23 mouse cellular contexts compared by ENCODE assay signal in genomic region chr13:89812169-89812568, GRCm38 (mm10).
"Had no signal": no experiment of that assay in that cellular context is flagged by ENCODE, and none has a peak within 500 bp of the region (broad histone marks: within the 10 kb centered on the region; RNA-seq: fewer than 3 reads in every experiment).

No protein-coding gene starts in this region.

- H3K36me3 ChIP-seq: heart, embryonic 13.5 days; heart, embryonic 15.5 days; hindbrain, embryonic 13.5 days; hindbrain, embryonic 15.5 days; limb, embryonic 13.5 days; limb, embryonic 15.5 days had no signal

- H3K9ac ChIP-seq: heart, embryonic 13.5 days; heart, embryonic 15.5 days; hindbrain, embryonic 13.5 days; hindbrain, embryonic 15.5 days; limb, embryonic 13.5 days; limb, embryonic 15.5 days had no signal

- H3K4me1 ChIP-seq: heart, embryonic 13.5 days; heart, embryonic 15.5 days; hindbrain, embryonic 13.5 days; hindbrain, embryonic 15.5 days; limb, embryonic 13.5 days; limb, embryonic 15.5 days had no signal

- H3K4me3 ChIP-seq: heart, adult 2 months; heart, embryonic 13.5 days; heart, embryonic 15.5 days; hindbrain, embryonic 13.5 days; hindbrain, embryonic 15.5 days; limb, embryonic 13.5 days; limb, embryonic 15.5 days had no signal

- DNase-seq: gastrocnemius, postnatal 14 days; gastrocnemius, postnatal 36 days; heart, adult 11 months; heart, adult 2 months; heart, postnatal 14 days; heart, postnatal 36 days; kidney, adult 18-20 months; kidney, adult 8-10 months; kidney, postnatal 10 days; kidney, postnatal 25 days; kidney, postnatal 4 days; layer of hippocampus, adult 9-11 months; layer of hippocampus, postnatal 36 days; left cerebral cortex, postnatal 4 days had no signal

- ATAC-seq: hindbrain, postnatal 0 days; intestine, postnatal 0 days had no signal

- H3K4me2 ChIP-seq: heart, embryonic 11.5 days; heart, embryonic 13.5 days; heart, embryonic 15.5 days; hindbrain, embryonic 13.5 days; hindbrain, embryonic 15.5 days; limb, embryonic 13.5 days; limb, embryonic 15.5 days had no signal

- H3K27me3 ChIP-seq: heart, embryonic 13.5 days; heart, embryonic 15.5 days; hindbrain, embryonic 13.5 days; hindbrain, embryonic 15.5 days; limb, embryonic 13.5 days; limb, embryonic 15.5 days had no signal

- H3K27ac ChIP-seq: heart, adult 2 months; heart, embryonic 13.5 days; heart, embryonic 15.5 days; hindbrain, embryonic 13.5 days; hindbrain, embryonic 15.5 days; hindbrain, postnatal 0 days; limb, embryonic 13.5 days; limb, embryonic 15.5 days had no signal

- H3K9me3 ChIP-seq: heart, embryonic 13.5 days; heart, embryonic 15.5 days; hindbrain, embryonic 13.5 days; hindbrain, embryonic 15.5 days; limb, embryonic 13.5 days; limb, embryonic 15.5 days had no signal
